Mouse (Mus musculus) Muller cell, postnatal 12 days (primary cell): ENCODE data around the gene Fanca.
"Not testable (repeated sequence)": the region's sequence is repeated elsewhere in the genome, so short reads cannot be mapped to it uniquely, and the experiment has no call there.

Source experiments
- DNase-seq: peaks from one replicate; pipeline ENCODE4 v3.0.0-alpha.2; 2015; ENCODE audit errors: inconsistent ontology term

The Fanca gene

GRCm38 (mm10) chr8:123271901-123272300 is 46.5 kb downstream of the Fanca start:
- DNase-seq = no peak

- DNase-seq = no peak
Measured at GRCm38 (mm10) chr8:123271147-123271546, 47.2 kb downstream of the Fanca start.

- DNase-seq = no peak
Measured at GRCm38 (mm10) chr8:123267926-123268656, 50.3 kb downstream of the Fanca start.

GRCm38 (mm10) chr8:123257593-123257992 is 60.8 kb downstream of the Fanca start:
- not testable (repeated sequence) for DNase-seq

- peak; percentile 18 for DNase-seq
Measured at GRCm38 (mm10) chr8:123257114-123257513, 61.3 kb downstream of the Fanca start.

GRCm38 (mm10) chr8:123255170-123255569 is 63.2 kb downstream of the Fanca start:
- DNase-seq = no peak

GRCm38 (mm10) chr8:123254099-123254885 is 64.1 kb downstream of the Fanca start, which contains the start of the genes Zfp276 and Vps9d1:
Gene Zfp276 (plus strand): TSS chr8:123254195.
Gene Vps9d1 (minus strand): TSS chr8:123254348.
- peak; percentile 93 for DNase-seq

GRCm38 (mm10) chr8:123253451-123254098 is 64.8 kb downstream of the Fanca start:
- DNase-seq = no peak

- no peak for DNase-seq
Measured at GRCm38 (mm10) chr8:123252925-123253324, 65.5 kb downstream of the Fanca start.

GRCm38 (mm10) chr8:123250940-123251339 is 67.4 kb downstream of the Fanca start:
- no peak for DNase-seq

- no peak for DNase-seq
Measured at GRCm38 (mm10) chr8:123248596-123248995, 69.8 kb downstream of the Fanca start.

GRCm38 (mm10) chr8:123247748-123248147 is 70.6 kb downstream of the Fanca start:
- DNase-seq = no peak

GRCm38 (mm10) chr8:123245543-123245942 is 72.8 kb downstream of the Fanca start:
- no peak for DNase-seq

GRCm38 (mm10) chr8:123244382-123244781 is 74.0 kb downstream of the Fanca start:
- DNase-seq = no peak

GRCm38 (mm10) chr8:123243053-123243452 is 75.3 kb downstream of the Fanca start:
- no peak for DNase-seq

- DNase-seq = no peak
Measured at GRCm38 (mm10) chr8:123242107-123242923, 76.1 kb downstream of the Fanca start.

- no peak for DNase-seq
Measured at GRCm38 (mm10) chr8:123239398-123239797, 79.0 kb downstream of the Fanca start.

- DNase-seq = peak; percentile 88
Measured at GRCm38 (mm10) chr8:123235520-123236497, 82.6 kb downstream of the Fanca start, which contains the start of gene Spata2l. Gene Spata2l (minus strand): TSS chr8:123236233.

- peak; percentile 28 for DNase-seq
Measured at GRCm38 (mm10) chr8:123234918-123235519, 83.4 kb downstream of the Fanca start.

- DNase-seq = no peak
Measured at GRCm38 (mm10) chr8:123233760-123234159, 84.6 kb downstream of the Fanca start.
